Mouse (Mus musculus) A20 (cell line): ENCODE results near the gene Olfr914.

Experiments used
- DNase-seq: peaks from one replicate; pipeline ENCODE4 v3.0.0-alpha.2; 2011; ENCODE audit warnings: low read depth, low spot score

The Olfr914 gene

DNA sequence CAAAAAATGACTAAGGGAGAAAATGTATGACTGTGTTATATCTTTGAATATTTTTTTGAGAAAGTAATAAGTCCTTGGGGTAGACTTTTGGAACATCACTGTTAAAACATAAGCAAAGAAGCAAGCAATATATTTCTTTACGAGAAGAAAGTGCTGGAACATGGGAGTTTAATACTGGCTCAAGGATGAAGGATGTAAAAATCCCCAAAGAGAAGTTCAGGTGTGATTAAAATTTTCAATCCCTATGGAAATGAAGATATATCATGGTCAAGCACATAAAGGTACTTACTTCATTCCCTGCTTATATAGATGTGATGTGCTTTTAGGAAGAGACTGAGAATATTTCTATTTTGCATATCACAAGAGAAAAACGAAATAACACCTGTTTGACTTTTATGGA is at the start of gene Olfr914:
Olfr914 (plus strand) TSS at position 301 of the 400 bp plus-strand sequence.
- no peak for DNase-seq

DNA sequence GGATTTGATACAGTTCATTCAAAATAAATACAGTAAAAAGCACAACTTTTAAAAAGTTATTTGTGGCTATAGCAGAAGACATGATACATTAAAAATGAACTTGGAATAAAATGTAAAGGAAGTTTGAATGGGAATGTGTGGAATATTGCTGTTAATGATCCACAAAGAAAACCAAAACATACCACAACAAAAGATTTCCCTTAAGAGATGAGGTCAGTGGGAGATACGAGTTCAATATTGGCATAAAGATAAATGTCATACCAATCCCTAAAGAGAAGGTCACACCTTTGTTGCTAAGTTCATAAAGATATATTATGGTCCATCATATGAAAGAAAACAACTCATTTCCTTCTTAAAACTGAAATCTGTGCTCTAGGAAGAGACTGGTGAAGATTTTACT is 25.0 kb upstream of the Olfr914 start, which contains the start of gene Olfr912:
Olfr912 (plus strand) TSS at position 301 of the 400 bp plus-strand sequence.
- no peak for DNase-seq

DNA sequence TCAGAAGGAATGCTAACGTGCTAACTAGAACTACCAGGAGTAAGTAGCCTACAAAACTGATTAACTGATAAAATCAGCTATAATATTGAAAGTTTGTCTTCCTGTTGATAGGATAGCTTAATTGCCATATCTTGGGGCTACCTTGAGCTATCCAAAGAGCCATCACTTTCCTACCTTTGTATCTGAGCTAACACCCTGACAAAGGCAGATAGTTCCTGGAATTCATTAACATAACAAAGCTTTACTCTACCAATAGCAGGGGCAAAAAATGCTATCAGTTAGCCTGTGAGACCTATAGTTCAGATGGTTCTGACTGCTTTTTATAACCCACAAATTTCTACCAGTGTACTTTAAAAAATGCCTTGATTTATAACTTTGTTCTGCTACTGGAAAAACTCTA is 13.8 kb upstream of the Olfr914 start:
- DNase-seq = no peak

DNA sequence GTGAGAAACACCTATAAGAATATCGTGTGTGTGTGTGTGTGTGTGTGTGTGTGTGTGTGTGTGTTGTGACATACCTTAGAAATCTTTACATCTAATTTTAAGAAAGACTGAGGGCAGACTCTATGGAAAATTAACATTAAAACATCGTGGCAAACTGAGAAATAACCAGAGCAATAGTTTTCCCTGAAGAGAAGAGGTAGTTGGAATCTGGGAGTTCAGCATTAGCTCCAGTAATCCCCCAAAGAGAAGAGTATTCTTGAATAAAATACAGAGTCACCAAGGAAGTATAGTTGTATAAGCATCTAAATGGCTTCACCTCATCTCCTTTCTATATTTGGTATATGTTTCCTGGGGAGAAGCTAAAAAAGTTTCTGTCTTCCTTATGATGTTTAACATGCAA is 12.4 kb upstream of the Olfr914 start, which contains the start of gene Olfr913:
Olfr913 (plus strand) TSS at position 301 of the 400 bp plus-strand sequence.
- DNase-seq = no peak

DNA sequence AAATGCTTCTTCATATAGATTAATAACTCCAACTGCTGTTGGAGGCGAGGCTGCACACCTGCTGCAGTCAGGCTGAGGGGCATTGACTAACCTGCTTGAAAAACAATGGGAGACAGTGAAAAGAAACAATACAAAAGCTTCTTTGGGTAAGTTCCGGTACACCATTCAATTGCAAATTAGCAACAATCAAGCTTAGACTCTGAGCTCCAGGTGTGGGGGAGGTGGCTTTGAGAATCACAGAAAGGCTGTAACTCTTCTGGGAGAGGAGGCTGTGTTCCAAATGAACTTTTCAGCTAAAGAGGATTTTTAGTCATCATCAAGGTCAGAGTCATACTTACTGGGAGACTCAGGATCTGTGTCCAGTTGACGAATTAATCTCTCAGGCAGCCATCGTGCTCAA is 27.5 kb downstream of the Olfr914 start:
- no peak for DNase-seq

DNA sequence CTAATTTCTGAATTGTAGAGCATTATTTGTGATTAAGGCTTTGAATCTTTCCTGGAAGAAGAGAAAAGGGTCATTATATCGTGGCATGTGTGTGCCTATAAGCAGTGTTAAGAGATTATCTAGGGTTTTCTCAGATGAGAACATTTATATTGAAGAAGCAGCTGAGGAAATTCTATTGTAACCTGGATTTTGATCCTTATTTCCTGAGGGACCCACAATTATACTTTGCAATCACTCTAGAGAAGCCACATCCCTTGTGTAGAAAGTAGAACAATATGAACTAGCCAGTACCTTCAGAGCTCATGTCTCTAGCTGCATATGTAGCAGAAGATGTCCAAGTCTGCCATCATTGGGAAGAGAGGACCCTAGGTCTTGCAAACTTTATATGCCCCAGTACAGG is 54.9 kb downstream of the Olfr914 start, which contains the start of gene Olfr916:
Olfr916 (minus strand) TSS at position 101 of the 400 bp plus-strand sequence.
- DNase-seq = no peak
